Mouse (Mus musculus): ENCODE measurements around the gene Slc45a1. TPM values are rescaled to one million over a fixed set of nuclear protein-coding genes. Genes with fewer than 3 reads are reported as not detected.

The Slc45a1 gene
- polyA plus RNA-seq, 1 experiment = 0.42 TPM

GRCm38 (mm10) chr4:150595071-150595470 is 56.9 kb downstream of the Slc45a1 start:
- peaks cover 2% of the 10 kb centered on the region for H3K4me1 ChIP-seq (ENCODE audit: control insufficient read depth, insufficient read depth, low read length)

GRCm38 (mm10) chr4:150594298-150594829 is 57.6 kb downstream of the Slc45a1 start:
- TF ChIP-seq CTCF (IDR thresholded peaks at IDR 0.05; ENCODE audit: control insufficient read depth, insufficient read depth, insufficient replicate concordance, low read depth, low read length) (no peak), POLR2A (IDR thresholded peaks at IDR 0.05; ENCODE audit: control insufficient read depth, low read depth, low read length) (no peak)
- Histone ChIP-seq H3K27me3 (ENCODE audit: control insufficient read depth, insufficient read depth, low read length) (no peaks in the 10 kb centered on the region), H3K4me1 (ENCODE audit: control insufficient read depth, insufficient read depth, low read length) (peaks cover 2% of the 10 kb centered on the region)

More at GRCm38 (mm10) chr4:150595071-150595470, 56.9 kb downstream of the Slc45a1 start:
- H3K27me3 ChIP-seq (ENCODE audit: control insufficient read depth, insufficient read depth, low read length) = no peaks in the 10 kb centered on the region
- H3K27ac ChIP-seq (ENCODE audit: control insufficient read depth, insufficient read depth, low read depth, low read length) = no peak overlapping the region
- TF ChIP-seq POLR2A (IDR thresholded peaks at IDR 0.05; ENCODE audit: control insufficient read depth, low read depth, low read length) (no peak), CTCF (IDR thresholded peaks at IDR 0.05; ENCODE audit: control insufficient read depth, insufficient read depth, insufficient replicate concordance, low read depth, low read length) (no peak)
- H3K36me3 ChIP-seq (ENCODE audit: control insufficient read depth, insufficient read depth, low read length) = no peaks in the 10 kb centered on the region
- no peak overlapping the region for H3K4me3 ChIP-seq (ENCODE audit: control insufficient read depth, low read depth, low read length)

GRCm38 (mm10) chr4:150593473-150594217 is 58.3 kb downstream of the Slc45a1 start:
- no peak overlapping the region for H3K4me3 ChIP-seq (ENCODE audit: control insufficient read depth, low read depth, low read length)
- peaks cover 2% of the 10 kb centered on the region for H3K4me1 ChIP-seq (ENCODE audit: control insufficient read depth, insufficient read depth, low read length)
- TF ChIP-seq CTCF (IDR thresholded peaks at IDR 0.05; ENCODE audit: control insufficient read depth, insufficient read depth, insufficient replicate concordance, low read depth, low read length) = no peak
- no peak for TF ChIP-seq POLR2A (IDR thresholded peaks at IDR 0.05; ENCODE audit: control insufficient read depth, low read depth, low read length)
- no peaks in the 10 kb centered on the region for H3K27me3 ChIP-seq (ENCODE audit: control insufficient read depth, insufficient read depth, low read length)
- H3K36me3 ChIP-seq (ENCODE audit: control insufficient read depth, insufficient read depth, low read length) = no peaks in the 10 kb centered on the region
- no peak overlapping the region for H3K27ac ChIP-seq (ENCODE audit: control insufficient read depth, insufficient read depth, low read depth, low read length)

More at GRCm38 (mm10) chr4:150594298-150594829, 57.6 kb downstream of the Slc45a1 start:
- Histone ChIP-seq H3K36me3 (ENCODE audit: control insufficient read depth, insufficient read depth, low read length) (no peaks in the 10 kb centered on the region), H3K27ac (ENCODE audit: control insufficient read depth, insufficient read depth, low read depth, low read length) (no peak overlapping the region), H3K4me3 (ENCODE audit: control insufficient read depth, low read depth, low read length) (no peak overlapping the region)

GRCm38 (mm10) chr4:150592087-150592486 is 59.9 kb downstream of the Slc45a1 start:
- Histone ChIP-seq H3K4me1 (ENCODE audit: control insufficient read depth, insufficient read depth, low read length) (no peaks in the 10 kb centered on the region; the same call in 1 of the 2 replicates), H3K4me3 (ENCODE audit: control insufficient read depth, low read depth, low read length) (no peak overlapping the region), H3K27me3 (ENCODE audit: control insufficient read depth, insufficient read depth, low read length) (no peaks in the 10 kb centered on the region), H3K27ac (ENCODE audit: control insufficient read depth, insufficient read depth, low read depth, low read length) (no peak overlapping the region), H3K36me3 (ENCODE audit: control insufficient read depth, insufficient read depth, low read length) (no peaks in the 10 kb centered on the region)
- TF ChIP-seq POLR2A (IDR thresholded peaks at IDR 0.05; ENCODE audit: control insufficient read depth, low read depth, low read length) (no peak), CTCF (IDR thresholded peaks at IDR 0.05; ENCODE audit: control insufficient read depth, insufficient read depth, insufficient replicate concordance, low read depth, low read length) (no peak)

DNA sequence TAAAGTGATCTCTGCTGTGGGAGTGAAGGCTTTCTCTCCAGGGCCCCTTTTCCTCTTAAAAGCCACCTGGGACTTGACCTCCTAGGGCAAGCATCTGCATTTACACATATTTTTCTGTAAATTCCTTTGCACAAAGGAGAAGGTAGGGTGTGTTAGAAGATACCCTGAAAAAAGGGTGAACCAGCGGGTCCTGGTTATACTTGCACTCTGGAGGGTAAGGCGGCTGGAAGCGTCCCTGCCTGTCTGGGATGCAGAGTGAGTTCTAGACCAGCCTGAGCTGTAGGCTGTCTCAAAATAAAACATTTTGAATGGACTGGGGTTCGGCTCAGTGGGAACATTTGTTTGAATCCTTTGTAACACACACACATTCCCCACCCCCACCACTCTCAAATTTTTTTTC is 60.4 kb downstream of the Slc45a1 start:
- Histone ChIP-seq H3K27ac (ENCODE audit: control insufficient read depth, insufficient read depth, low read depth, low read length) (no peak overlapping the region), H3K4me3 (ENCODE audit: control insufficient read depth, low read depth, low read length) (no peak overlapping the region), H3K27me3 (ENCODE audit: control insufficient read depth, insufficient read depth, low read length) (no peaks in the 10 kb centered on the region), H3K36me3 (ENCODE audit: control insufficient read depth, insufficient read depth, low read length) (no peaks in the 10 kb centered on the region), H3K4me1 (ENCODE audit: control insufficient read depth, insufficient read depth, low read length) (no peaks in the 10 kb centered on the region; the same call in 1 of the 2 replicates)
- TF ChIP-seq POLR2A (IDR thresholded peaks at IDR 0.05; ENCODE audit: control insufficient read depth, low read depth, low read length) (no peak), CTCF (IDR thresholded peaks at IDR 0.05; ENCODE audit: control insufficient read depth, insufficient read depth, insufficient replicate concordance, low read depth, low read length) (no peak)

DNA sequence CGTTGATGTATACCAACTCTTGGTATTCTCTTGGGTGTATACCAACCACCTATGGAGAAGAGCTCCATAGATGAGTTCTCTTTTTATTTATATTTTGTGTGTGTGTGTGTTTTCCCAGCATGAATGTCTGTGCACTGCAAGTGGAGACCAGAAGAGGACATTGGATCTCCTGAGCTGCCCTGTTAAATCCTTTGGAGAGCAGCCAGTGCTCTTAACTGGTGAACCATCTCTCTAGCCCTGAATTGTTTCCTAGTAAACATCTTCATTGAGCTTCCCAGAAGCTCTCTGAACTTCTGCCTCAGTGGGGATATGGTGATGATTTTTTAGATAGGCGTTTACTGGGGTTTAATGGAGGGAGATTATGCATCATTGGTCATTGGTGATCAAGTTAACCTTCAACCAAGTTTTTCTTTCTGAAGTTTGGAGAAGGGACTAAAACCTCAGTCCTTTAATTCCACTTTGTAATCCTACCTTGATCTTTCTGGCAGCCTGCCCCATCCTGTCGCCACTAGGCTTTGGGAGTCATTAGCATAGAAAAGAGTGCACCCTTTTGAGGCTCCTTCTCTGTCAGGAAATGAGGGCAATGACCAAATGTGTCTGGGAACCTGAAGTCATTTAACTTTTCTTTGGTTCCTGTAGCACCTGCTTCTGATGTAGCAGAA is 61.2 kb downstream of the Slc45a1 start:
- no peak overlapping the region for H3K4me3 ChIP-seq (ENCODE audit: control insufficient read depth, low read depth, low read length)
- H3K36me3 ChIP-seq (ENCODE audit: control insufficient read depth, insufficient read depth, low read length) = no peaks in the 10 kb centered on the region
- H3K27me3 ChIP-seq (ENCODE audit: control insufficient read depth, insufficient read depth, low read length) = no peaks in the 10 kb centered on the region
- TF ChIP-seq CTCF (IDR thresholded peaks at IDR 0.05; ENCODE audit: control insufficient read depth, insufficient read depth, insufficient replicate concordance, low read depth, low read length) = no peak
- TF ChIP-seq POLR2A (IDR thresholded peaks at IDR 0.05; ENCODE audit: control insufficient read depth, low read depth, low read length) = no peak
- H3K4me1 ChIP-seq (ENCODE audit: control insufficient read depth, insufficient read depth, low read length) = no peaks in the 10 kb centered on the region; the same call in 1 of the 2 replicates
- H3K27ac ChIP-seq (ENCODE audit: control insufficient read depth, insufficient read depth, low read depth, low read length) = no peak overlapping the region

- Histone ChIP-seq H3K4me1 (ENCODE audit: control insufficient read depth, insufficient read depth, low read length) (peaks cover 2% of the 10 kb centered on the region), H3K27ac (ENCODE audit: control insufficient read depth, insufficient read depth, low read depth, low read length) (0 out of 2 replicates have a peak overlapping the region, but pooled peaks have one; percentile 8)
These were observed 63.7 kb downstream of the Slc45a1 start for GRCm38 (mm10) chr4:150588300-150588621.

More at GRCm38 (mm10) chr4:150588300-150588621, 63.7 kb downstream of the Slc45a1 start:
- H3K36me3 ChIP-seq (ENCODE audit: control insufficient read depth, insufficient read depth, low read length) = no peaks in the 10 kb centered on the region
- H3K4me3 ChIP-seq (ENCODE audit: control insufficient read depth, low read depth, low read length) = no peak overlapping the region
- no peaks in the 10 kb centered on the region for H3K27me3 ChIP-seq (ENCODE audit: control insufficient read depth, insufficient read depth, low read length)
- TF ChIP-seq POLR2A (IDR thresholded peaks at IDR 0.05; ENCODE audit: control insufficient read depth, low read depth, low read length) (no peak), CTCF (IDR thresholded peaks at IDR 0.05; ENCODE audit: control insufficient read depth, insufficient read depth, insufficient replicate concordance, low read depth, low read length) (no peak)
